Mouse (Mus musculus): ENCODE results near the gene Osm. TPM values are rescaled to one million over a fixed set of nuclear protein-coding genes. Genes with fewer than 3 reads are reported as not detected.

The Osm gene
- total and polyA plus RNA-seq, 3 experiments, result 11.0 to 15.1 (median 12.5) TPM

- Histone ChIP-seq H3K4me1 (ENCODE audit: control insufficient read depth in 1 of 2, insufficient read depth in 2 of 2) (peaks cover 28 to 72% of the 10 kb centered on the region in 2 experiments), H3K27ac (ENCODE audit: insufficient read depth, low read depth) (no peak overlapping the region), H3K9me3 (replicated peaks; ENCODE audit: low read length) (no peaks in the 10 kb centered on the region), H3K27me3 (replicated peaks) (peaks cover 31% of the 10 kb centered on the region), H3K4me3 (replicated peaks in 1 of 3; ENCODE audit: low read depth in 2 of 3, low read length in 2 of 3, poor library complexity in 1 of 3) (no peak overlapping the region), H3K36me3 (replicated peaks in 1 of 2; ENCODE audit: control insufficient read depth in 1 of 2, insufficient read depth in 1 of 2, low read length in 1 of 2) (no peaks in the 10 kb centered on the region), H3K9ac (ENCODE audit: insufficient read depth, low read depth) (no peak overlapping the region), H3K79me2 (replicated peaks; ENCODE audit: control insufficient read depth, extremely low read depth, insufficient read depth, poor library complexity, severe bottlenecking) (no peaks in the 10 kb centered on the region), H3K4me2 (ENCODE audit: insufficient read depth, low read depth, poor library complexity, severe bottlenecking) (no peak overlapping the region)
- in situ Hi-C loops (cut with MboI; ENCODE audit: low pct_ligation_motif_present, low pct_unique_long_range_greater_than_20kb, low sequenced_read_pairs) (loop anchor here (25.0 kb wide), 1 partner anchor 575 kb away; the partner anchor contains the start of gene Nf2), dilution Hi-C loops (cut with MboI; ENCODE audit: extremely low pct_ligation_motif_present, extremely low pct_unique_long_range_greater_than_20kb, low sequenced_read_pairs) (no loop called here)
- DNase-seq (ENCODE audit: extremely low read depth), result peak; percentile 44
- TF ChIP-seq CHD2 (IDR thresholded peaks at IDR 0.05; ENCODE audit: low read length) (peak; percentile 74), GABPA (IDR thresholded peaks at IDR 0.05; ENCODE audit: insufficient replicate concordance, low read depth, low read length) (no peak), CTCF (conservative IDR thresholded peaks at IDR 0.05 in 1 of 2, IDR thresholded peaks at IDR 0.05 in 1 of 2; ENCODE audit: low read depth in 2 of 2, low read length in 2 of 2) (peak in 1 of 2 experiments; percentile 45; a peak in 2 of 4 replicates), ELF1 (IDR thresholded peaks at IDR 0.05; ENCODE audit: low read depth, low read length) (peak; percentile 31; the same call in 1 of the 2 replicates), ETS1 (conservative IDR thresholded peaks at IDR 0.05; ENCODE audit: low read depth, low read length) (no peak), IRF4 (IDR thresholded peaks at IDR 0.05; ENCODE audit: low read depth, low read length) (peak; percentile 9; the same call in 1 of the 2 replicates), BHLHE40 (IDR thresholded peaks at IDR 0.05; ENCODE audit: low read depth, low read length) (peak; percentile 6; the same call in 1 of the 2 replicates)
Observed at GRCm38 (mm10) chr11:4261969-4262368, 25.7 kb downstream of the Osm start.

GRCm38 (mm10) chr11:4262847-4263246, 26.6 kb downstream of the Osm start:
- H3K27ac ChIP-seq (ENCODE audit: insufficient read depth, low read depth), result no peak overlapping the region
- in situ Hi-C loops (cut with MboI; ENCODE audit: low pct_ligation_motif_present, low pct_unique_long_range_greater_than_20kb, low sequenced_read_pairs) (loop anchor here (25.0 kb wide), 1 partner anchor 574 kb away; the partner anchor contains the start of gene Nf2), dilution Hi-C loops (cut with MboI; ENCODE audit: extremely low pct_ligation_motif_present, extremely low pct_unique_long_range_greater_than_20kb, low sequenced_read_pairs) (no loop called here)
- no peak overlapping the region for H3K9ac ChIP-seq (ENCODE audit: insufficient read depth, low read depth)
- no peak overlapping the region for H3K4me3 ChIP-seq (replicated peaks in 1 of 3; ENCODE audit: low read depth in 2 of 3, low read length in 2 of 3, poor library complexity in 1 of 3)
- no peaks in the 10 kb centered on the region for H3K79me2 ChIP-seq (replicated peaks; ENCODE audit: control insufficient read depth, extremely low read depth, insufficient read depth, poor library complexity, severe bottlenecking)
- no peaks in the 10 kb centered on the region for H3K36me3 ChIP-seq (replicated peaks in 1 of 2; ENCODE audit: control insufficient read depth in 1 of 2, insufficient read depth in 1 of 2, low read length in 1 of 2)
- peak; percentile 45 for DNase-seq (ENCODE audit: extremely low read depth)
- H3K4me1 ChIP-seq (ENCODE audit: control insufficient read depth in 1 of 2, insufficient read depth in 2 of 2), result peaks cover 21 to 72% of the 10 kb centered on the region in 2 experiments
- peak overlapping the region; percentile 4; the same call in 1 of the 2 replicates for H3K4me2 ChIP-seq (ENCODE audit: insufficient read depth, low read depth, poor library complexity, severe bottlenecking)
- TF ChIP-seq ETS1 (conservative IDR thresholded peaks at IDR 0.05; ENCODE audit: low read depth, low read length) (peak; percentile 29; the same call in 1 of the 2 replicates), MYC (IDR thresholded peaks at IDR 0.05; ENCODE audit: low read depth, low read length) (no peak), IRF4 (IDR thresholded peaks at IDR 0.05; ENCODE audit: low read depth, low read length) (peak; percentile 27; the same call in 1 of the 2 replicates)
- H3K27me3 ChIP-seq (replicated peaks), result peaks cover 39% of the 10 kb centered on the region
- no peaks in the 10 kb centered on the region for H3K9me3 ChIP-seq (replicated peaks; ENCODE audit: low read length)

- no peak for DNase-seq (ENCODE audit: extremely low read depth)
- H3K4me3 ChIP-seq (replicated peaks in 1 of 3; ENCODE audit: low read depth in 2 of 3, low read length in 2 of 3, poor library complexity in 1 of 3), result no peak overlapping the region
- H3K4me1 ChIP-seq (ENCODE audit: control insufficient read depth in 1 of 2, insufficient read depth in 2 of 2), result peaks cover 26 to 72% of the 10 kb centered on the region in 2 experiments
- no peak overlapping the region for H3K4me2 ChIP-seq (ENCODE audit: insufficient read depth, low read depth, poor library complexity, severe bottlenecking)
- TF ChIP-seq USF1 (IDR thresholded peaks at IDR 0.05; ENCODE audit: low read depth, low read length) (no peak), GABPA (IDR thresholded peaks at IDR 0.05; ENCODE audit: insufficient replicate concordance, low read depth, low read length) (no peak), MEF2A (IDR thresholded peaks at IDR 0.05; ENCODE audit: borderline replicate concordance, low read depth, low read length) (no peak), ELF1 (IDR thresholded peaks at IDR 0.05; ENCODE audit: low read depth, low read length) (no peak), JUN (IDR thresholded peaks at IDR 0.05; ENCODE audit: insufficient read depth, low read depth, low read length) (no peak), MXI1 (IDR thresholded peaks at IDR 0.05; ENCODE audit: low read depth, low read length) (no peak)
- no peak overlapping the region for H3K27ac ChIP-seq (ENCODE audit: insufficient read depth, low read depth)
- H3K79me2 ChIP-seq (replicated peaks; ENCODE audit: control insufficient read depth, extremely low read depth, insufficient read depth, poor library complexity, severe bottlenecking), result no peaks in the 10 kb centered on the region
- H3K9me3 ChIP-seq (replicated peaks; ENCODE audit: low read length), result no peaks in the 10 kb centered on the region
- dilution Hi-C loops (cut with MboI; ENCODE audit: extremely low pct_ligation_motif_present, extremely low pct_unique_long_range_greater_than_20kb, low sequenced_read_pairs) (no loop called here), in situ Hi-C loops (cut with MboI; ENCODE audit: low pct_ligation_motif_present, low pct_unique_long_range_greater_than_20kb, low sequenced_read_pairs) (loop anchor here (25.0 kb wide), 1 partner anchor 574 kb away; the partner anchor contains the start of gene Nf2)
- H3K36me3 ChIP-seq (replicated peaks in 1 of 2; ENCODE audit: control insufficient read depth in 1 of 2, insufficient read depth in 1 of 2, low read length in 1 of 2), result no peaks in the 10 kb centered on the region
- H3K27me3 ChIP-seq (replicated peaks), result peaks cover 44% of the 10 kb centered on the region
- no peak overlapping the region for H3K9ac ChIP-seq (ENCODE audit: insufficient read depth, low read depth)
Observed at GRCm38 (mm10) chr11:4263296-4263695, 27.1 kb downstream of the Osm start.
